Mouse (Mus musculus): Measurements from ENCODE around the gene Sgca. TPM values are rescaled to one million over a fixed set of nuclear protein-coding genes. Genes with fewer than 3 reads are reported as not detected.

The Sgca gene
- polyA plus RNA-seq (2015; fragmentation: Nextera tagmentation; extraction: Ambion mirVana): 138 and 183 TPM in 2 replicates

DNA sequence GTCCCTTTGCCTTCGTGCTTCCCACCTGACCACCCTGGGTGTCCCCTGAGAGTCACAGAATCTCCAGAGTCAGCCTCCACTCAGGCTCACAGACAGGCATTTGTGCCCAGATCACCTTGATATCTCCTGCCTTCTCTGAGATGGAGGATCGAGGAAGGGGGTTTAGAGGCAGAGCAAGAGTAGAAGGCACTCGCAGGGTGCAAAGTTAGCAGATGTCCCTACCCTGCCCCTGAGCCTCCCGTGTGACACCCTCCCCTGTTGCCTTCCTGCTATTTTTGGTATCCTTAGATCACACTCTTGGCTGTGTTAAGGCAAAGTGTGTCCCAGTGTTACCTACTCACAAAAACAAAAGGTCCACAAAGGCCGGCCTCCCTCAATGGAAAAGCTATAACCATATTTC lies at the start of gene Sgca:
Gene Sgca, minus strand, starts transcription at position 129 of the 400 bp plus-strand sequence.

DNA sequence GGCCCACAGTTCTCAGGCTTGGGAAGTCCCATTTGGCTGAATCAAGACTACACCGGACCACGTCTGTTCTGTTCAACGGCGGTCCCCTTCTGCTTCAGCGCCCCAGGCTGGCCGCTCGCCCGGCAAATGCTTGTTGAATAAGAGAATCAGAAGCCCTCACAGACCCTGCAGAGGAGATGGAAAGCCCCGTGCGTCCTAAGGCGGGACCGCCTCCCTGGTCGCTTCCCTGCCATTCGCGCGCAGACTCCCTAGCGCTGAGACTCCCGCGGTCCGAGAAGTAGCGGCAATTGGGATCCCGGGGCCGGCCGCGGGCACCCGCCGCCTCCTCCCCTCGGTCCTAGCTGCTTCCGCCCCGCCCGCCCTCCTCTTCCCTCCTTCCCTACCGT lies 33.5 kb upstream of the Sgca start, which contains the start of gene Samd14:
Gene Samd14, plus strand, starts transcription at position 251 of the 386 bp plus-strand sequence.

DNA sequence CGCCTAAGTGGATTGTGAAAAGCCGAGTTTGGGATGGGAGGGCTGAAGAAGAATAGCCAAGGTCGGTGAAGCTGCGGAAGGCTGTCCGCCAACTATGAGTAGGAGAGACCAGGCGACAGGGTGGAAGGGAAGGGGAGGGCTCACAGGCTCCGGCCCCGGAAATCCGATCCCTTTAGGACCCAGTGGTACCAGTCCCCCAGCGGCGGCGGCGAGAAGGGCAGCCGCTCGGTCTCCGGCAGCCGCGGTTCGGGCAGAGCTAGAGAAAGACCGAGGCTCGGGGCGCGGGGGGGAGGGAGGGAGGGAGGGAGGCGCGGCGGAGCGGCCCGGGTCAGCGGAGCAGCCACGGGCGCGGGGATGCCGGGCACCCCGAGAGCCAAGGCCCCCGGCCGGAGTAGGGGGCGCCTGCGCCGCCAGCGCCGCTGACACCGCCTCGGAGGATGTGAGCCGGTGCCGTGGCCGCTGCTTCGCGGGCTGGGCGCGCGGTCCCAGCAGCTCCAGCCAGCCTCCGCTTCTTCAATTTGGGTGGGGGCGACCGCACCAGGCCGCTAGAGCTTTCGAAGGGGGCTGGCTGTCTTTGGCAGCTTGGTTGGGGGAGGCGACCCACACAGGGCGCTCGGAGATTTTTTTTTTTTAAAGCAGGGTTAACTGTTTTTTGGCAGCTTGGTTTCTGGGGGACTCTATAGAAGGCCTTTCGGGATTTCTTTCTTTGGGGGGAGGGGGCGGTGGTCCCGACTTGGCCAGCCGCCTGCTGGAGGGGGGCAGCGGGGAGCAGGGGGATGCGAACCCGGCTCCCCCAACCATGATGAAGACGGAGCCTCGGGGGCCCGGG lies 14.8 kb upstream of the Sgca start, which contains the start of gene Ppp1r9b:
Gene Ppp1r9b, plus strand, starts transcription at position 287 of the 829 bp plus-strand sequence.

DNA sequence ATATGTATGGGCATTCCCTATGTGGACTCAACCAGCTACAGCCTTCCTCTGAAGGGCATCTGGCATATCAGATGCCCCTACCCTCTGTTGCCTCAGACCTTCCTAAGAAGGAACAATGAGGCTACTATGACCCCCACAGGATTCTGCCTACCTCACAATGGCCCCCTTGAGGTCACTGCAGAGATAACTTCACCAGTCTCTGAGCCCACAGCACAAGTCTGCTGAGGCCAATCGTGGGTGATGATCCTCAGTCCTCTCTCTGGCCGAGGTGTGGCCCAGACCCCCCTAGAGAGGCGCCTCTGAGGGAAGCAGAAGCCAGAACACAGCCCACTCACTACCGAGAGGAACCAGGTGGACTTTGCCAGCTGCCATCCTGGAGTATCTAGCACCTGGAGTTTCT lies 8.7 kb downstream of the Sgca start, which contains the start of gene Hils1:
Gene Hils1, plus strand, starts transcription at position 175 of the 400 bp plus-strand sequence.

DNA sequence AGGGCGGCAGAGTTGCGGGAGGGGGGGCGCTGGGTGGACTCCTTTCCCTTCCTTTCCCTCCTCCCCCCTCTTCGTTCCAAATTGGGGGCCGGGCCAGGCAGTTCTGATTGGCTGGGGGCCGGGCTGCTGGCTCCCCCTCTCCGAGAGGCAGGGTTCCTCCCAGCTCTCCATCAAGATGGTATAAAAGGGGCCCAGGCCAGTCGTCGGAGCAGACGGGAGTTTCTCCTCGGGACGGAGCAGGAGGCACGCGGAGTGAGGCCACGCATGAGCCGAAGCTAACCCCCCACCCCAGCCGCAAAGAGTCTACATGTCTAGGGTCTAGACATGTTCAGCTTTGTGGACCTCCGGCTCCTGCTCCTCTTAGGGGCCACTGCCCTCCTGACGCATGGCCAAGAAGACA lies 40.1 kb downstream of the Sgca start, which contains the start of gene Col1a1:
Gene Col1a1, plus strand, starts transcription at position 180 of the 400 bp plus-strand sequence.

Other genes starting within 250 kb of the Sgca start
- gene Cdc34b, start 234.5 kb downstream of the Sgca start, polyA plus RNA-seq (2015; fragmentation: Nextera tagmentation; extraction: Ambion mirVana): 0.12 and 0.18 TPM in 2 replicates
- not detected in 2 replicates for gene Tmem92, start 193.6 kb downstream of the Sgca start, polyA plus RNA-seq (2015; fragmentation: Nextera tagmentation; extraction: Ambion mirVana)
- 1,518 and 2,228 TPM in 2 replicates for gene Col1a1, start 40.1 kb downstream of the Sgca start, polyA plus RNA-seq (2015; fragmentation: Nextera tagmentation; extraction: Ambion mirVana)
- 0.46 TPM in 1 of 2 replicates, not detected in the other for gene Hils1, start 8.7 kb downstream of the Sgca start, polyA plus RNA-seq (2015; fragmentation: Nextera tagmentation; extraction: Ambion mirVana)
- 3.9 and 5.8 TPM in 2 replicates for gene Ppp1r9b, start 14.7 kb upstream of the Sgca start, polyA plus RNA-seq (2015; fragmentation: Nextera tagmentation; extraction: Ambion mirVana)
- 5.7 and 6.2 TPM in 2 replicates for gene Samd14, start 33.6 kb upstream of the Sgca start, polyA plus RNA-seq (2015; fragmentation: Nextera tagmentation; extraction: Ambion mirVana)
- 210 and 241 TPM in 2 replicates for gene Pdk2, start 65.0 kb upstream of the Sgca start, polyA plus RNA-seq (2015; fragmentation: Nextera tagmentation; extraction: Ambion mirVana)
- 0.95 and 1.1 TPM in 2 replicates for gene Itga3, start 100.5 kb upstream of the Sgca start, polyA plus RNA-seq (2015; fragmentation: Nextera tagmentation; extraction: Ambion mirVana)
- 0.64 and 1.00 TPM in 2 replicates for gene Dlx3, start 143.8 kb upstream of the Sgca start, polyA plus RNA-seq (2015; fragmentation: Nextera tagmentation; extraction: Ambion mirVana)
- 0.09 and 0.13 TPM in 2 replicates for gene Dlx4, start 169.9 kb upstream of the Sgca start, polyA plus RNA-seq (2015; fragmentation: Nextera tagmentation; extraction: Ambion mirVana)